Mouse (Mus musculus): ENCODE measurements around the gene Emg1. TPM values are rescaled to one million over a fixed set of nuclear protein-coding genes. Genes with fewer than 3 reads are reported as not detected.

Emg1 gene
- polyA plus RNA-seq (2012; rRNA removed; ENCODE audit: low replicate concordance): 37.9 and 58.8 TPM in 2 replicates

DNA sequence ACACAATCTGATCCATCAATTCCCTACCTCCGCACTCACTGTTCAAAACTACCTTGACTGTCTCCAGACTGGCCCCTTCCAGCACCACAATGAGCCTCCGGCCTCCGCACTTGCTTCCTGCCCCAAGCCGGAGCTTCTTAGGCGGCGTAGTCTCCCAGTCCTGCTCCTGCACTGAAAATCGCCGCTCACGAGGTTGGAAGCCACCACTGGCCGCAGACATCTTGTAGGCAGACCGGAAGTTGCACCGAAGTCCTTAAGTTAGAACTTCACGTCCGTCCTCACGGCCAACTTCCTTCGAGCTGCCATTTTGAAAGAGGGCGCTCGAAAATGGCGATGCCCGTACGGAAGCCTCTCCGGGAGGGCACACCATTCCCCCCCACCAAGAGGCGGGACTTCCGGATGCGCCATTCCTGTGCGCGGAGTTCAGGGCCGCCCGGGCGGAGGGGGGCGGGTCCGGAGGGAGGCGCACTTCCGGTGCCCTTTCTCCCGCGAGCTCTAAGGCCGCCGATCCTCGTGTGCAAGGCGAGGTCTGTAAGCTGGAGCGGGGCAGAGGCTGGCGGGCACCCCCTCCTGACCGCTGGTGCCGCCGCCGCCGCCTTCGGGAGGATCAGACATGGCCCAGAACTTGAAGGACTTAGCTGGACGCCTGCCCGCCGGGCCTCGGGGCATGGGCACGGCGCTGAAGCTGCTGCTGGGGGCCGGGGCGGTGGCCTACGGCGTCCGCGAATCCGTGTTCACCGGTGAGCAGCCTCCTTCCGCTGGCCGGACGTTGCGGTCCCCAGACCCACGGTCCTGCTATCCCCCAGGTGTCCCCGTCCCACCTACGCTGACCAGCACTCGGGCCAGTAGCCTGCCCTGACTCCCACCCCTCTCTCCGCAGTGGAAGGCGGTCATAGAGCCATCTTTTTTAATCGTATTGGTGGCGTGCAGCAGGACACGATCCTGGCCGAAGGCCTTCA is at the start of gene Emg1, which contains the start of gene Phb2:
TSS of gene Emg1 (minus strand) at position 355 of the 959 bp plus-strand sequence.
TSS of gene Phb2 (plus strand) at position 513 of the 959 bp plus-strand sequence.

GRCm38 (mm10) chr6:124755831-124756595 is 44.0 kb upstream of the Emg1 start, which contains the start of the genes Gm45234 and Atn1:
TSS of gene Gm45234 (minus strand) at chr6:124756021.
TSS of gene Atn1 (minus strand) at chr6:124756524.

GRCm38 (mm10) chr6:124740888-124741761 is 29.1 kb upstream of the Emg1 start, which contains the start of gene Grcc10:
TSS of gene Grcc10 (minus strand) at chr6:124741374.

GRCm38 (mm10) chr6:124738511-124739023 is 26.6 kb upstream of the Emg1 start, which contains the start of gene Ptpn6:
TSS of gene Ptpn6 (minus strand) at chr6:124738714.

DNA sequence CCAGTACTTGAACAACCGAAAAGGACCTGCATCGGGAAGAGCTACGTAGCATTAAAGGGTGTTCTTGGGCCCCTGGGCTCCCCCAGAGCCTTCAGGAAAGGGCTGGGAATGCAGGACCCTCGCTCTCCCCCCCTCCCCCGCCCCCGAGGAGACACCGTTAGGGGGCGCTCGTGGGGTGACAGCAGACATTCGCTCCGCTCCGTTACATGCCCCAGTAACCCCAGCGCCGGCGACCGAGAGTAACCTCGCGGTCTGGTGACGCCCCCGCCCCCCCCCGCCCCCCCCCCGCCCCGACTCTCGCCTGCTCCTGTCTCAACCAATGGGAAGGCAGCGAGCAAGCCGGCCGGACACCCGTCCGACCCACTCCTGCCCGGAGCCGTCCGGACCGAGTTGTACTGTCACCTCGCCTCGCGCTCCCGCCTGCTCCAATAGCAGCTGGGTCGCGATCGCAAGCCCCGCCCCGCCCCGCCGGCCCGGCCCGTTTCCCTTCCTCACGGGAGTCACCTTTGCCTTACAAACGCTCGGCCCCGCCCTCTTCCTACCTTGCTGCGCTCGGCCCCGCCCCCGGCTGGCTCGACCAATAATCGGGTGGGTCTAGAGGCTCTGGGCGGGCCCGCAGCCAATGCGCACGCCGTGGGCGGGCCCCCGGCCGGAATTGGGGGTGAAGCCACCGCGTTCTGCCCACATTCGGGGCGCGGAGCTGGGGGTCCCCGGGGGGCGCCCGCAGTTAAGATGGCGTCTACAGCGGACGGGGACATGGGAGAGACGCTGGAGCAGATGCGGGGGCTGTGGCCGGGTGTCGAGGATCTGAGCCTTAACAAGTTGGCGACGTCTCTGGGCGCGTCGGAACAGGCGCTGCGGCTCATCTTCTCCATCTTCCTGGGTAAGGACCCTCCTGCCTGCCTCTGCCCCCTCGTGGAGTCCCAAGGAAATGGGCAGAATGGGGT is 49.2 kb downstream of the Emg1 start, which contains the start of gene Lpcat3:
TSS of gene Lpcat3 (plus strand) at position 551 of the 947 bp plus-strand sequence.

Other genes with a start within 250 kb of the Emg1 start
- gene Clstn3, start 247.4 kb downstream of the Emg1 start, polyA plus RNA-seq (2012; rRNA removed; ENCODE audit: low replicate concordance): 46.9 and 56.5 TPM in 2 replicates
- 6.1 and 7.9 TPM in 2 replicates for gene C1rl, start 219.1 kb downstream of the Emg1 start, polyA plus RNA-seq (2012; rRNA removed; ENCODE audit: low replicate concordance)
- gene C1ra, start 199.8 kb downstream of the Emg1 start, polyA plus RNA-seq (2012; rRNA removed; ENCODE audit: low replicate concordance): 67.2 and 93.0 TPM in 2 replicates
- gene C1s1, start 169.8 kb downstream of the Emg1 start, polyA plus RNA-seq (2012; rRNA removed; ENCODE audit: low replicate concordance): 115 and 294 TPM in 2 replicates
- gene C1rb, start 141.9 kb downstream of the Emg1 start, polyA plus RNA-seq (2012; rRNA removed; ENCODE audit: low replicate concordance): 0.19 and 0.26 TPM in 2 replicates
- 0.10 and 0.45 TPM in 2 replicates for gene C1s2, start 76.1 kb downstream of the Emg1 start, polyA plus RNA-seq (2012; rRNA removed; ENCODE audit: low replicate concordance)
- gene Lpcat3, start 49.2 kb downstream of the Emg1 start, polyA plus RNA-seq (2012; rRNA removed; ENCODE audit: low replicate concordance): 150 and 207 TPM in 2 replicates
- gene Phb2, start 158 bp upstream of the Emg1 start, polyA plus RNA-seq (2012; rRNA removed; ENCODE audit: low replicate concordance): 115 and 126 TPM in 2 replicates
- gene Ptpn6, start 26.5 kb upstream of the Emg1 start, polyA plus RNA-seq (2012; rRNA removed; ENCODE audit: low replicate concordance): 82.7 and 124 TPM in 2 replicates
- gene Grcc10, start 29.2 kb upstream of the Emg1 start, polyA plus RNA-seq (2012; rRNA removed; ENCODE audit: low replicate concordance): 242 and 257 TPM in 2 replicates
- gene Gm45234, start 43.8 kb upstream of the Emg1 start, polyA plus RNA-seq (2012; rRNA removed; ENCODE audit: low replicate concordance): not detected in 2 replicates
- 25.6 and 59.6 TPM in 2 replicates for gene Atn1, start 44.3 kb upstream of the Emg1 start, polyA plus RNA-seq (2012; rRNA removed; ENCODE audit: low replicate concordance)
- 11.8 and 17.7 TPM in 2 replicates for gene Eno2, start 57.5 kb upstream of the Emg1 start, polyA plus RNA-seq (2012; rRNA removed; ENCODE audit: low replicate concordance)
- gene Lrrc23, start 67.5 kb upstream of the Emg1 start, polyA plus RNA-seq (2012; rRNA removed; ENCODE audit: low replicate concordance): 0.76 and 1.5 TPM in 2 replicates
- gene Spsb2, start 96.5 kb upstream of the Emg1 start, polyA plus RNA-seq (2012; rRNA removed; ENCODE audit: low replicate concordance): 16.4 and 26.4 TPM in 2 replicates
- gene Tpi1, start 102.1 kb upstream of the Emg1 start, polyA plus RNA-seq (2012; rRNA removed; ENCODE audit: low replicate concordance): 313 and 1,090 TPM in 2 replicates
- 84.8 and 98.1 TPM in 2 replicates for gene Usp5, start 117.3 kb upstream of the Emg1 start, polyA plus RNA-seq (2012; rRNA removed; ENCODE audit: low replicate concordance)
- 7.1 and 9.3 TPM in 2 replicates for gene Cdca3, start 117.4 kb upstream of the Emg1 start, polyA plus RNA-seq (2012; rRNA removed; ENCODE audit: low replicate concordance)
- 0.55 TPM in 1 of 2 replicates, not detected in the other for gene Gnb3, start 128.1 kb upstream of the Emg1 start, polyA plus RNA-seq (2012; rRNA removed; ENCODE audit: low replicate concordance)
- gene P3h3, start 145.6 kb upstream of the Emg1 start, polyA plus RNA-seq (2012; rRNA removed; ENCODE audit: low replicate concordance): 29.1 and 38.5 TPM in 2 replicates
- gene Gpr162, start 151.8 kb upstream of the Emg1 start, polyA plus RNA-seq (2012; rRNA removed; ENCODE audit: low replicate concordance): 1.3 and 2.7 TPM in 2 replicates
- 25.7 and 33.5 TPM in 2 replicates for gene Cd4, start 176.0 kb upstream of the Emg1 start, polyA plus RNA-seq (2012; rRNA removed; ENCODE audit: low replicate concordance)
- 9.6 and 17.2 TPM in 2 replicates for gene Lag3, start 199.5 kb upstream of the Emg1 start, polyA plus RNA-seq (2012; rRNA removed; ENCODE audit: low replicate concordance)
- gene Ptms, start 207.9 kb upstream of the Emg1 start, polyA plus RNA-seq (2012; rRNA removed; ENCODE audit: low replicate concordance): 1,592 and 1,640 TPM in 2 replicates
- gene Mlf2, start 219.2 kb upstream of the Emg1 start, polyA plus RNA-seq (2012; rRNA removed; ENCODE audit: low replicate concordance): 328 and 380 TPM in 2 replicates